Mouse (Mus musculus): Measurements from ENCODE around the gene Olfr313.
A peak's percentile ranks its signal among the peaks of the same experiment; 100 is the strongest.
"Not testable (repeated sequence)": the region's sequence is repeated elsewhere in the genome, so short reads cannot be mapped to it uniquely, and the experiment has no call there.

The Olfr313 gene

DNA sequence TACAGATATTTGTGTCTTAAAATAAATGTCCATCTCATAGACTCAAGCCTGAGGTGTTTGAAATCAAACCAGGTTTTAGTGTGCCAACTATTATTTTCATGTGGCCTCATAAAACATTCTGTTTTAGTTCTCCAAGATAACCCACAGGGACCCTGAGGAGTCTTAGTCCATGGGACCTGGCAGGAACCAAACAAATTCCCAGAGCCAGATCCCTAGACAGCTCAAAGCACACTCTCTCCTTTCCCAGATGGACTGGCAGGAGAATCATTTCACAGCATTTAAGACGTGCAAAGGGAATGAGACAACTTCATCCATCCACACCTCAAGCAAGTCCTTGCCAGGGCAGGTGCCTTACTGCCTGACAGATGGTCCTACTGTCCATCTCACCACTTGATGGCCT is at the start of gene Olfr313:
Gene Olfr313 (plus strand): TSS at position 301 of the 400 bp plus-strand sequence.
- DNase-seq (ENCODE audit: low spot score), result not testable (repeated sequence)

DNA sequence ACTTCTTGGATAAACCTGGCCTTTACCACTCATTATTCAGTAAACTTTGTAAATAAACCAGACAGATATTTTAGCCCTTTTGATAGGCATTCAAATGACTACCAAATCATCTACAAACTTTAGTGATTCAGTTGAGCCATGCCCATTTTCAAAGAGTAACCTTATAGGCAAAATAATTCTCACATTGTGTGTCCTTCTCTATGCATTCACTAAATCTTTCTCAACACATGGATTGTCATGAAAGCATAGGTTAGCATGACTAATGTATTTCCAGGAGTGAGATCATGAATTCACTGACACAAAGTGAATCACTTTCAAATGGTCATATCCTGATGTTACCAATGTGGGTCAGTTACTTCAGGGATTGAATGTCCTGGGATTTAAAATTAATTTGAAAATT is 41.9 kb upstream of the Olfr313 start, which contains the start of gene Olfr315:
Gene Olfr315 (plus strand): TSS at position 301 of the 400 bp plus-strand sequence.
- no peak for DNase-seq (ENCODE audit: low spot score)

DNA sequence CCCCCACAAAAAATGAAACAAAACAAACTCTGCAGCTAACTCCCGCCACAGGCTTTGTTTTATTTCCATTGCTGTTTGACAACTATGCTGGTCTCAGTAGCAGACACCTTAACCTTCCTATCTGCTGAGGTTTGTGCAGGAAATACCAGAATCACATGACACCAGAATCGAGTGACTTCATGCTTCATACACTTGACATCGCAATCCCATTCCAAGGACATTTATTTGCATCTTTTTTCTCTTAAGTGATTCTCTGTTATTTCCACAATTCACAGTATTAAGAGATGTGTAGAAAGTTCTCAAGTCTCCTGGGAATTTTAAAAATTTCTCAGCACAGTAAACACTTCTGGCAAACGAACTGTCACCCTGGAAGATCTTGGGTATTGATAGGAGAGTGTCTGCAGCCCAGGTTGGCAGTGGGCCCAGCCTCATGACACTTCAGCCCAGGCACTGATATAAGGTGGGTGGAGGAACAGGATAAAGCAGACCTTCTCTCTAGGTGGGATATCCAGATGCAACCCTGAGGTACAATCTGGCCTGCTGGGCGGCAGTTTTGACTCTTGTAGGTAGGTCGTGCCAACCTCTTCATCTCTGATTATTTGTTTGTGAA is 32.2 kb upstream of the Olfr313 start, which contains the start of gene Olfr314:
Gene Olfr314 (plus strand): TSS at position 473 of the 610 bp plus-strand sequence.
- DNase-seq (ENCODE audit: low spot score), result no peak

DNA sequence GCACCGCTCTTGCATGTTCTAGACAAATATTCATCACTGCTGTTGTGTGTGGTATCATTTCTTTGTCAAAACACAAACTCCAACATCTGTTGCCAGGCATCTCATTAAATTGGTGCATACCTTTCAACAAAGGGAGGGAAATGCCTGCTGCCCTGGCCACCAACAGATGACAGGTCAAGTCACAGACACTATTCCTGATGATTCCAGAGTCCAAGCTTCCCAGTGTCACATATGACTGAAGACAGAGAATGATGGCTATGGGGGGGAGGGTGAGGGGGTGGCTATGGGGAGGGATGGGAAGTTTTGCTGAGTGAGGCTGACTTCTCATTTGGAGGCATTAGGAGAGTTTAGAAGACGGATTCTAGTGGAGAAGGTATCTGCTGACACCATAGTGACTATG is 30.6 kb upstream of the Olfr313 start:
- DNase-seq (ENCODE audit: low spot score), result no peak

DNA sequence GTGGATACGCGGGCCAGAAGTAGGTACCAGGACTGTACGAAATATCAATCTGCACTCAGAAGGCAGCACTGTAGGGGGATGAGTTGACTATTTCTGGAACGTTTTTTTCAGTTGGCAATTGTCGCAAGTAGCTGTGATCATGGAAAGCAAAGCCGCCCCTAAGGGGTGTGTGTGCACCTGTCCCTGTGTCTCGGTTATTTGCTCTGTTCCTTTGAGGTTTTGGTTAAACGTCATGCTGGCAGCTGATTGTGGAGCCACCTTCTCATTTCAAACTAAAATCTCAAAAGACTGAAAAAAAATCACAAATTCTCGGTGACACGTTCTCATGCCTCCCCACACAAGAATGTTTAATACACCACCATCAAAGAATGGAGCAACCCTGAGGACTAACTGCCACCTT is 27.1 kb upstream of the Olfr313 start:
- no peak for DNase-seq (ENCODE audit: low spot score)

- DNase-seq (ENCODE audit: low spot score), result no peak
Observed at GRCm38 (mm10) chr11:58788346-58788745, 26.5 kb upstream of the Olfr313 start.

DNA sequence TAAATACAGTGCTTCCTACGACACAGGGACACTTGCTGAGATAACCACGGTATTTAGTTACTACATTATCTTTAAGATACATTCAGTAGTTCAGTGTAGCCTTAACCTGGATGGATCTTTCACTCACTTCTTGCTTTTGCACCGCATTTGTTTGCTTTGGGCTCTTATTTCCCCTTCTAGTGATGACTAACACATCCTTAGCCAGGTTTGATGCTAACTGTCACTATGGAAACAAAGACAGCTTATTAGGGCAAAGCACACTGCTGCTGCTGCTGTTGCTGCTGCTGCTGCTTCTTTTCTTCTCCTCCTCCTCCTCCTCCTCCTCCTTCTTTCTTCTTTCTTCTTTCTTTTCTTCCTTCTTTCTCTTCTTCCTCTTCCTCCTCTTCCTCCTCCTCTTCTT is 25.3 kb upstream of the Olfr313 start:
- no peak for DNase-seq (ENCODE audit: low spot score)

GRCm38 (mm10) chr11:58790053-58790452 is 24.7 kb upstream of the Olfr313 start:
- DNase-seq (ENCODE audit: low spot score), result no peak

- DNase-seq (ENCODE audit: low spot score), result no peak
Observed at GRCm38 (mm10) chr11:58790646-58791045, 24.2 kb upstream of the Olfr313 start.

GRCm38 (mm10) chr11:58795856-58796255 is 18.9 kb upstream of the Olfr313 start:
- no peak for DNase-seq (ENCODE audit: low spot score)

DNA sequence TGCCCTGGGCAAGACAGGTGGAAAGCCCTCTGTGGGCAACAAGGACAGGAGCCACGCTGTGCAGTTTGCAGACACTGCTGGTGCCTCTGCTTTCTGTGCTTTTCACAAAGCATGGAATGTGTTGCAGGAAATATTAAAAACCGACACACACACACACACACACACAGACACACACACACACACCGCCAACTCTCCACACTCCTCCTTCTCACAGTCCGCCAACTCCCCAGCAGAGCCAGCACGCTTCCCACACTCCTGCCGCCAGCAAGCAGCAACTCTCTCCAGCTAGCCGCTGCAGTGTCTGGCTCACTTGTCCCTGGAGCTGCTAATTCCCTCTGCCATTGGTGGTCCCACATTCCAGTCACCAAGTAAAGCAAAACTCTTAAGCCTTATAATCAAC is 17.9 kb upstream of the Olfr313 start:
- no peak for DNase-seq (ENCODE audit: low spot score)

- no peak for DNase-seq (ENCODE audit: low spot score)
Observed at GRCm38 (mm10) chr11:58799747-58800146, 15.1 kb upstream of the Olfr313 start.

DNA sequence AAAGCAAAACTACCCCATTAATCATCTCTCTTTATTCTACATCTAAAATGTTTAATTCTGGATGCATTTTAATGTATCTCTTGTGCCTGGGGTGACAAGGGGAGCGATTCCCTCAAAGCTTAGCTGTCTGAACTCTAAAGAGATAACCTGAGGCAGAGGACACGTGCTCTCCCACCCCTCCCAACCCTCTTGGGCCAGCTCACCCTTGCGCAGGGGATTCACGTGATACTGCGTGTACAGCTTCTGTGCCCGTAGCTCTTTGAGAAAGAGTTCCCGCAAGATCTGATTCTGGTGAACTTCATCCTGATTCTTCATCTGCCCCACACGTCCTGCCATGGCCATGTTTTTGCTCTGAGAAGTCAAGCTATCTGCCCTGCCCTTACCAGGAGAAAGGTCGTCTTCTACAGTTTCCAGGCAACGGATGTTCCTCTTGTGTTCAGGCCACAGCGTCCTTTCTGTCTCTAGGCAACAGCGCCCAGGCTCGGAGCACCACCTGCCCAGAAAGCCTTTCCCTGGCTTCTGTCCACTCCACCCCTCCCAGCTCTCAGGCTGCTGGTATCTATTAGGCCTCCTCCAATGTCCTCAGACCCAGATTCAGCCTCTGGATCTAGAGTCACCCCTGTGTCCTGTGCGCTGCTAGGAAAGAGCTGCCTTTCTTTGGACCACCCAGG is 13.1 kb upstream of the Olfr313 start, which contains the start of gene Fam183b:
Gene Fam183b (minus strand): TSS at position 403 of the 671 bp plus-strand sequence.
- peak; percentile 73 for DNase-seq (ENCODE audit: low spot score)

DNA sequence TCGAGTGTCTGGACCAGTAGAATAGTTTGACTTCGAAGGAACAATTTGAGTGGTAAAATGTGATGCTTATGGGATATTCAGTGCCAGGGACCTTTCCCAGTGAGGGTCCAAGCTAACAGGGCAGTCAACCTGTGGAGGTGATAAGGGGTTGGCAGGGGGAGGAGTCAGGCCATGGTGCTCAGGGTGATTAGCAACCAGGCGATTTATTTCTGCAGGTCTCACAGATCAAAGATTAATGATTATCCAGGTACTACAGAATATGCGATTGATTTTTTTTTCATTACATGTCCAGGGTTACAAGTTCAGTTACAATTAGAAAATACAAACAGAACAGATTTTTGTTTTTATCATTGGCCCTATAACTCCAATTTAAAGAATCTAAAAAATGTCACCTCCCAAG is 10.9 kb upstream of the Olfr313 start:
- no peak for DNase-seq (ENCODE audit: low spot score)

- DNase-seq (ENCODE audit: low spot score), result no peak
Observed at GRCm38 (mm10) chr11:58804393-58804792, 10.4 kb upstream of the Olfr313 start.

DNA sequence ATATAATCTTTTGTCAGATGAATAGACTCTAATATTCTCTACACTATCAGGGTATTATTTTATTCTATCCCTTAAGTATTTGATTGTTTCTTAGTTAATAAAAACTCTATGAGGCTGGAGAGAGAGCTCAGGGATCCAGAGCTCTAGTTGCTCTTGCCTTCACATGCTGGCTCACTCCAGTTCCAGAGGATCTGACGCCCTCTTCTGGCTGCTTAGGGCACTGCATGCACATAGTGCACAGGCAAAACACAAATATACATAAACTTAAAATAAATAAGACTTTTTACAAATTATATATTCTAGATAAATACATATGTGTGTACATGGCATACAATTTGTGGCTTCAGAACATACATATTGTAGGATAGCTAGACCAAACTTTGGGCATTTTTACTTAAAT is 2.8 kb upstream of the Olfr313 start:
- DNase-seq (ENCODE audit: low spot score), result no peak

- DNase-seq (ENCODE audit: low spot score), result no peak
Observed at GRCm38 (mm10) chr11:58815676-58816075, 876 bp downstream of the Olfr313 start.

- DNase-seq (ENCODE audit: low spot score), result not testable (repeated sequence)
Observed at GRCm38 (mm10) chr11:58828937-58829336, 14.1 kb downstream of the Olfr313 start, which contains the start of gene Olfr312. Gene Olfr312, plus strand, starts transcription at chr11:58829237.

GRCm38 (mm10) chr11:58829764-58830163 is 15.0 kb downstream of the Olfr313 start:
- DNase-seq (ENCODE audit: low spot score), result no peak

DNA sequence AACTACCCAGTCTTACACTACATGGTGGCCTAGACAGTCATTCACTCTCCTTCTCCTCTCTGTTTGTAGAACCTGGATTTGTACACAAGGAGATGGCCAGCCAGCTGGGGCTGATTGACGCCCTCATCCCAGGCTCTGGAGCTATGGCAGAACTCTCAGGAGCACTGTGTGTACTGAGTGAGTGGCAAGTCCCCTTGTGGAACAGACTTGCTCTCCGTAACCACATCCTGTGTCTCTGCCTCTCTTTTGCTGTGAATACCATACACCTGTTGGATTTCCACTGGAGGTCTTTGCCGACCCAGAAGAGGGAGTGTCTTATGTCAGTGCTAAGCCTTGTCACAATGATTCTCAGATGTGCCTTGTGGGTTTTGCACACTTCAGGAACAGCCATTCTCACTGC is 17.7 kb downstream of the Olfr313 start:
- DNase-seq (ENCODE audit: low spot score), result not testable (repeated sequence)

GRCm38 (mm10) chr11:58838951-58839350 is 24.2 kb downstream of the Olfr313 start, which contains the start of gene Olfr311:
Gene Olfr311, plus strand, starts transcription at chr11:58839251.
- not testable (repeated sequence) for DNase-seq (ENCODE audit: low spot score)

DNA sequence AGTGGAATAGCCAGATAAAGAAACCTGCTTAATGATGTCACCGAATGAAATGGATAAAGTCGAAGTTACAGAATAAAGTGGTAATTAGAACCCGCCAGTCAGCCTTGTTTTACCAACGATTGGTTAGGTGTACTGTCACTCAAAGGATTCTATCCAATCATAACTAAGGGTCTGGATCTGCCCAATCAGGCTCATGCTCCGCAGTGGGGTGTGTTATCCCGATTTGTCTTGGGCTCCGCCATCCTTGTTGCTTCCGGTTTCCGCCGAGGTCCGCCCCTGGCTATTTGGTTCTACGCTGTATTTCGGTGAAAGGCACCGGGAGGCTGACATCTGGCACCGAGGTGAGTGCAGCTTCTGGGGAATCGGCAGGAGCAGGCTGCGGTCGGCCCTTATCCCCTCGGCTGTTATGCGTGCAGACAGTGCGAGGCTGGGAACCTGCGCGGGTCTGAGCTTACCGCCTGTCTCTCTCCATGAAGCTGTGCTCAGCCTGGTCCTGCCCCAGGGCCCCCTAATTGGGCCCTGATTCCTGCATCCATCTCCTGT is 32.2 kb downstream of the Olfr313 start, which contains the start of gene Gm12258:
Gene Gm12258 (plus strand): TSS at position 240 of the 543 bp plus-strand sequence.
- peak; percentile 99 for DNase-seq (ENCODE audit: low spot score)

GRCm38 (mm10) chr11:58847636-58848035 is 32.8 kb downstream of the Olfr313 start:
- DNase-seq (ENCODE audit: low spot score), result no peak

All from embryo, embryonic 10.5 days (tissue).